Mouse (Mus musculus) spleen, adult 10 weeks (tissue): Measurements from ENCODE around the gene Kdelr3. TPM values are rescaled to one million over a fixed set of nuclear protein-coding genes. Genes with fewer than 3 reads are reported as not detected.

ENCODE experiments used
- polyA plus RNA-seq: library from polyadenylated mRNA; stranded (reverse); fragments of 350-450 nt; fragmentation: Illumina TruSeq; extraction: RNeasy Lipid Tissue Mini Kit (QIAGEN cat#74804); gene quantifications from one replicate; pipeline ENCODE4 v1.2.3, GENCODE M21; 2015; ENCODE audit warnings: low replicate concordance; ENCODE audit not compliant: insufficient read depth

Gene Kdelr3
- polyA plus RNA-seq, result 2.1 TPM

DNA sequence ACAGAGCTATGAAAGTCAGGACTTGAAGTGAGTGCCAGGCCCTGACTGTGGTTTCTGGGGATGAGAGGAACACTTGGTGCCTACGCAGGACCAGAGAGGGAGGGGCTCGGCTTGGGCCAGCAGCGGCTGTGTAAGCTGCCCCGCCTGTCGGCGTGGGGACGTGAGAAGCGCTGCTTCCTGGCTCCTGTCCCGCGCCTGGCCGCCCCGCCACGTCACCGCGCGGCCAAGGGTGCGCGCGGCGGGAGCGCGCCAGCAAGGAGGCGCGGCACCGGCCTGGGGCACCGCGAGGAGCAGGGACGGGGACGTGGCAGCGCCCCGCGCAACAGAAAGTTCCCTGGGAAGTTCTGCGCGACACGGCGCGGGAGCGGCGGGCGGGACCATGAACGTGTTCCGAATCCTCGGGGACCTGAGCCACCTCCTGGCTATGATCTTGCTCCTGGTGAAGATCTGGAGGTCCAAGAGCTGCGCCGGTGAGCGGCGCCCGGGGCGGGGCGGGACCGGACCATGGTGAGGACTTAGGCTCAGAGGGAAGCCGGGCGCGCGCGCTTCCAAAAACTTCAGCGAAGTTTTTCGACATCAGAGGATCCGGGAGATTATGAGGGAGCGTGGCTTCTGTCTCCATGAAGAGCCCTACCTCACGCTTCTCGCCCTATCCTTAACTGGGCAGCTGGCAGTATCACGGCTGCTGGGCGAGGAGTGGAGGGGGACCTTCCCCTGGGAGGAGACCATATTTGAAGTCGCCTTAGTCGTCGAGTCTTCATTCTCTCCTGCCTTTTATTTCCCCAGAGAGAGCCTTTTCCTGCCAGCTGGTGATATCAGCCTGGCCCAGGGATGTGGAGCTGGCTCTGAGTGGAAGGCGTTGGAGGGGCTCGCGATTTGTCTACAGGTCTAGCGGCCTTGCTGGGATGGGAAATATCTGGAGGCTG, at the start of gene Kdelr3:
Kdelr3 (plus strand) TSS at position 241 of the 926 bp plus-strand sequence.

DNA sequence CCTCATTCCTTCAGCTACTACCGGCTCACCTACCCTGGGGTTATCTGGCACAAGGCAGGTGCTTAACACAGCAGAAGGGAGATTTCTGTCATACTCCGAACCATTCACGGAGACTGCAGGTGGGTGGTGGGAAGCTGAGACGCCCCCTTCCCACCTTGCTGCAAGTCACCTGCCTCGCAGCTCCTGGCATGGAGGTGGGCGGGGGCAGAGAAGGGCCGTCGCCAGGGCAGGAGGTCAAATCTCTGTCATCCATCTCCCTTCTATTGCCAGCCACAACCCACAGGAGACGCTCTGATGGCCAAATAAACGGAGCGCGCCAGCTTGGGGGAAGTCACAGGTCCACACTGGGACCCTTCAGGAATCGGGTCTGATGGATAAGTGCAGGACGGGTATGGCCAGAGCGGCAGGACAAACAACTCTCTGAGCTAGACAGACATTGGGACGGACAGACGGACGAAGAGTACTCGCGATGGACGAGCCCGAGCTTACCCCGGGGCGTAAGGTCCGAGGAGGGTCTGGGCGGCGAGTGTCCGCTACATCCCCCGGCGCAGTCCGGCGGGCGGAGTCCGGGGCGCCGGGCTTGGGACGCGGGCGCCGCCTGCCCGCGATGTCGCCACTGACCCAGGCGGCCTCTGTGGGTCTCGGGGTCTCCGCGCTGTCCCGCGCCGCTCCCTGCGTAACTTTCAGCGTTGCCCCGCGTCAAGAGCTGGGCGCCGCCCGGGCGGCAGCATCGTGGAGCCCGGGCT, 11.3 kb upstream of the Kdelr3 start, which contains the start of gene Kcnj4:
Kcnj4 (minus strand) TSS at position 535 of the 746 bp plus-strand sequence.

DNA sequence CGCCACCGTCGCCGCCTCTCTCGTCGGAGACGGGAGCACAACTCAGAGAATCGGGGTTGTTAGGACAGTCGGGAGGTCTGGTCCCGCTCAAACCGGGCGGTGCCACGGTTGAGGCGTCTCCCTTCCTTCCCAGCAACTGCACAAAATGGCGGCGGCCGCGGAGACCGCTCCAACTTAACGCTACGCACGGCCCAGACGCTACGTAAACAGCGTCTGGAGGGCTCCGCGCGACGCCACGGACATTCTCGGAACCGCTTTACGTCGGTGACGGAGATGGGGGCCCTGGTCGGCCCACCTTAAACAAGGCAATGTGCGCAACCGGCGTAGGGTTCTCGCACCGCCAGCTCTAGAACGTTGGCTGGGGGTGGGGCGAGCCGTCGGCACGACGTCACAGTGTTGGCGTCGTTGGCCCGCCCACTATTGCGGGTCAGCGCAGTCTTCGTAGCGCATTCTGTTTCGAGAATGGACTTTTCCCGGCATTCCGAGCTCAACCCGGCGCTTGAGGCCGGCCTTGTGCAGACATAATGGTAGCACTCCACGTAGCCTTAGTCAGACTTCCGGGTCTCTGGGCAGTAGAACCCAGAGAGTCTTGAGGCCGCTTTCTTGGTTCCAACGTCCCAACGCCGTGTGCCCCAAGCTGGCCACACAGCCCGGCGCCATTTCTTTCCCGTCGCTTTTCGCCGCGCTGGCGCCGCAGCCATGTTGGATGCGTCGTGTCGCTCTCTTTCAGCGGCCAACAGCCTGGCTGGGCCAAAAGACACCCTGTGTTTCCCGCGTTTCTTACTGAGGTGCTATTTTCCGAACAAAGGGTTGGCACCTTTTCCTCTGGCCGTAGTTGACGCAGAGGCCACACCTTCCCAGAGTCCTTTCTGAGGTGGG, 30.4 kb downstream of the Kdelr3 start, which contains the start of gene Ddx17:
Ddx17 (minus strand) TSS at position 332 of the 879 bp plus-strand sequence.

Other genes with a start within 250 kb of the Kdelr3 start
- gene Baiap2l2, start 230.9 kb upstream of the Kdelr3 start, polyA plus RNA-seq, result not detected
- 2.6 TPM for gene Pla2g6, start 188.0 kb upstream of the Kdelr3 start, polyA plus RNA-seq
- gene Maff, start 169.8 kb upstream of the Kdelr3 start, polyA plus RNA-seq, result 3.3 TPM
- gene Tmem184b, start 112.8 kb upstream of the Kdelr3 start, polyA plus RNA-seq, result 12.5 TPM
- gene Csnk1e, start 60.8 kb upstream of the Kdelr3 start, polyA plus RNA-seq, result 18.6 TPM
- gene Kcnj4, start 11.2 kb upstream of the Kdelr3 start, polyA plus RNA-seq, result not detected
- 623 TPM for gene Ddx17, start 30.3 kb downstream of the Kdelr3 start, polyA plus RNA-seq
- gene Dmc1, start 88.7 kb downstream of the Kdelr3 start, polyA plus RNA-seq, result 1.0 TPM
- 1.9 TPM for gene Fam227a, start 142.5 kb downstream of the Kdelr3 start, polyA plus RNA-seq
- gene Cby1, start 142.8 kb downstream of the Kdelr3 start, polyA plus RNA-seq, result 5.9 TPM
- gene Tomm22, start 154.4 kb downstream of the Kdelr3 start, polyA plus RNA-seq, result 210 TPM
- gene Josd1, start 171.5 kb downstream of the Kdelr3 start, polyA plus RNA-seq, result 20.9 TPM
- 35.7 TPM for gene Gtpbp1, start 174.4 kb downstream of the Kdelr3 start, polyA plus RNA-seq
- 65.8 TPM for gene Sun2, start 226.1 kb downstream of the Kdelr3 start, polyA plus RNA-seq